Mouse (Mus musculus) CD4-positive, CD25-positive, alpha-beta regulatory T cell, adult 4 months (primary cell): ENCODE measurements around the gene Snx11. TPM values are rescaled to one million over a fixed set of nuclear protein-coding genes. Genes with fewer than 3 reads are reported as not detected.
"Not testable (repeated sequence)": the region's sequence is repeated elsewhere in the genome, so short reads cannot be mapped to it uniquely, and the experiment has no call there.

Experiments used
- ATAC-seq: one replicate; pipeline ENCODE4 v1.8.0; 2017
- polyA plus RNA-seq, 2 experiments: library from polyadenylated mRNA; unstranded; fragments of 100-300 nt; shearing (Covaris generic); gene quantifications; one replicate each; pipeline ENCODE4 v1.2.1; 2017

Gene Snx11
- polyA plus RNA-seq: 10 to 100 TPM; 11.7 to 21.8 TPM

GRCm38 (mm10) chr11:96776968-96777962, at the start of gene Snx11:
Snx11 (minus strand) TSS chr11:96777559.
- ATAC-seq: peak; percentile 90

- ATAC-seq: no peak
Observed at GRCm38 (mm10) chr11:96826481-96826880, 49.1 kb upstream of the Snx11 start.

- ATAC-seq: no peak
Observed at GRCm38 (mm10) chr11:96824783-96825495, 47.6 kb upstream of the Snx11 start.

- ATAC-seq: peak; percentile 99
Observed at GRCm38 (mm10) chr11:96823880-96824782, 46.8 kb upstream of the Snx11 start.

GRCm38 (mm10) chr11:96823471-96823837, 46.1 kb upstream of the Snx11 start:
- ATAC-seq: no peak

GRCm38 (mm10) chr11:96822675-96823470, 45.5 kb upstream of the Snx11 start:
- ATAC-seq: peak; percentile 35

GRCm38 (mm10) chr11:96821956-96822355, 44.6 kb upstream of the Snx11 start:
- no peak for ATAC-seq

- no peak for ATAC-seq
Observed at GRCm38 (mm10) chr11:96818128-96818710, 40.9 kb upstream of the Snx11 start.

GRCm38 (mm10) chr11:96816979-96817378, 39.6 kb upstream of the Snx11 start:
- no peak for ATAC-seq

GRCm38 (mm10) chr11:96816494-96816893, 39.1 kb upstream of the Snx11 start:
- ATAC-seq: no peak

- no peak for ATAC-seq
Observed at GRCm38 (mm10) chr11:96815895-96816294, 38.5 kb upstream of the Snx11 start.

- no peak for ATAC-seq
Observed at GRCm38 (mm10) chr11:96814443-96814842, 37.1 kb upstream of the Snx11 start.

- ATAC-seq: no peak
Observed at GRCm38 (mm10) chr11:96813920-96814319, 36.6 kb upstream of the Snx11 start.

GRCm38 (mm10) chr11:96813455-96813854, 36.1 kb upstream of the Snx11 start:
- no peak for ATAC-seq

- not testable (repeated sequence) for ATAC-seq
Observed at GRCm38 (mm10) chr11:96811188-96811587, 33.8 kb upstream of the Snx11 start.

- no peak for ATAC-seq
Observed at GRCm38 (mm10) chr11:96809562-96810235, 32.3 kb upstream of the Snx11 start.

GRCm38 (mm10) chr11:96808066-96808465, 30.7 kb upstream of the Snx11 start:
- ATAC-seq: no peak

GRCm38 (mm10) chr11:96805606-96806005, 28.2 kb upstream of the Snx11 start:
- no peak for ATAC-seq

- no peak for ATAC-seq
Observed at GRCm38 (mm10) chr11:96799511-96799910, 22.2 kb upstream of the Snx11 start.

GRCm38 (mm10) chr11:96796586-96796985, 19.2 kb upstream of the Snx11 start:
- ATAC-seq: no peak

- no peak for ATAC-seq
Observed at GRCm38 (mm10) chr11:96796081-96796480, 18.7 kb upstream of the Snx11 start.
